Mouse (Mus musculus) cortical plate, adult 2 months (tissue): ENCODE measurements around the gene Iqcf3.
"Not testable (repeated sequence)": the region's sequence is repeated elsewhere in the genome, so short reads cannot be mapped to it uniquely, and the experiment has no call there.

ENCODE experiments used
- CTCF ChIP-seq: fragments of 200-500 bp; IDR thresholded peaks from 2 replicates; pipeline ENCODE4 v1.5.1; 2011; ENCODE audit warnings: mild to moderate bottlenecking, control low read depth, low read length; ENCODE audit not compliant: insufficient read depth; ENCODE audit errors: extremely low read depth
- POLR2A ChIP-seq: fragments of 200-500 bp; IDR thresholded peaks from 2 replicates; pipeline ENCODE4 v1.6.1; 2011; ENCODE audit warnings: mild to moderate bottlenecking, low read length, control low read depth; ENCODE audit not compliant: insufficient read depth; ENCODE audit errors: extremely low read depth

GRCm38 (mm10) chr9:106487602-106488001, 73.8 kb downstream of the Iqcf3 start:
- TF ChIP-seq CTCF, POLR2A: not testable (repeated sequence)
